Mouse (Mus musculus): ENCODE data around the gene Mical3. TPM values are rescaled to one million over a fixed set of nuclear protein-coding genes. Genes with fewer than 3 reads are reported as not detected.

The Mical3 gene
- polyA plus RNA-seq, 1 experiment from 2014 or later: 18.0 TPM

GRCm38 (mm10) chr6:121096862-121097261, 33.9 kb downstream of the Mical3 start:
- Histone ChIP-seq H3K9me3 (ENCODE audit: control insufficient read depth, low read length) (no peaks in the 10 kb centered on the region), H3K4me3 (ENCODE audit: low read depth, low read length) (no peak overlapping the region), H3K4me2 (ENCODE audit: low read depth, low read length, severe bottlenecking) (no peak overlapping the region), H3K9ac (ENCODE audit: low read length) (no peak overlapping the region), H3K4me1 (replicated peaks; ENCODE audit: control insufficient read depth, insufficient read depth, low read length) (no peaks in the 10 kb centered on the region), H3K27me3 (ENCODE audit: control insufficient read depth, insufficient read depth, low read length) (no peaks in the 10 kb centered on the region), H3K36me3 (ENCODE audit: control insufficient read depth, insufficient read depth, low read length) (no peaks in the 10 kb centered on the region), H3K27ac (ENCODE audit: low read depth, low read length) (no peak overlapping the region)
- ATAC-seq (replicated peaks; ENCODE audit: low FRiP score) (no peak), DNase-seq (ENCODE audit: low spot score) (no peak)
- 92% methylated on average over 8 of the region's 8 CpGs for whole genome bisulfite sequencing

- H3K4me1 ChIP-seq (replicated peaks; ENCODE audit: control insufficient read depth, insufficient read depth, low read length): no peaks in the 10 kb centered on the region
- DNase-seq (ENCODE audit: low spot score) (no peak), ATAC-seq (replicated peaks; ENCODE audit: low FRiP score) (no peak)
- H3K27ac ChIP-seq (ENCODE audit: low read depth, low read length): no peak overlapping the region
- H3K4me2 ChIP-seq (ENCODE audit: low read depth, low read length, severe bottlenecking): no peak overlapping the region
- WGBS: 91% methylated on average over 8 of the region's 8 CpGs
- no peak overlapping the region for H3K4me3 ChIP-seq (ENCODE audit: low read depth, low read length)
- no peak overlapping the region for H3K9ac ChIP-seq (ENCODE audit: low read length)
- H3K27me3 ChIP-seq (ENCODE audit: control insufficient read depth, insufficient read depth, low read length): no peaks in the 10 kb centered on the region
- H3K9me3 ChIP-seq (ENCODE audit: control insufficient read depth, low read length): no peaks in the 10 kb centered on the region
- H3K36me3 ChIP-seq (ENCODE audit: control insufficient read depth, insufficient read depth, low read length): no peaks in the 10 kb centered on the region
Measured at GRCm38 (mm10) chr6:121096390-121096789, 34.4 kb downstream of the Mical3 start.

- Histone ChIP-seq H3K4me3 (ENCODE audit: low read depth, low read length) (no peak overlapping the region), H3K9ac (ENCODE audit: low read length) (no peak overlapping the region), H3K36me3 (ENCODE audit: control insufficient read depth, insufficient read depth, low read length) (no peaks in the 10 kb centered on the region), H3K27ac (ENCODE audit: low read depth, low read length) (no peak overlapping the region), H3K27me3 (ENCODE audit: control insufficient read depth, insufficient read depth, low read length) (no peaks in the 10 kb centered on the region), H3K4me2 (ENCODE audit: low read depth, low read length, severe bottlenecking) (no peak overlapping the region), H3K9me3 (ENCODE audit: control insufficient read depth, low read length) (no peaks in the 10 kb centered on the region), H3K4me1 (replicated peaks; ENCODE audit: control insufficient read depth, insufficient read depth, low read length) (no peaks in the 10 kb centered on the region)
- no peak for DNase-seq (ENCODE audit: low spot score)
- no peak for ATAC-seq (replicated peaks; ENCODE audit: low FRiP score)
- WGBS: 90% methylated on average over 8 of the region's 8 CpGs
Measured at GRCm38 (mm10) chr6:121093662-121094408, 37.0 kb downstream of the Mical3 start.

DNA sequence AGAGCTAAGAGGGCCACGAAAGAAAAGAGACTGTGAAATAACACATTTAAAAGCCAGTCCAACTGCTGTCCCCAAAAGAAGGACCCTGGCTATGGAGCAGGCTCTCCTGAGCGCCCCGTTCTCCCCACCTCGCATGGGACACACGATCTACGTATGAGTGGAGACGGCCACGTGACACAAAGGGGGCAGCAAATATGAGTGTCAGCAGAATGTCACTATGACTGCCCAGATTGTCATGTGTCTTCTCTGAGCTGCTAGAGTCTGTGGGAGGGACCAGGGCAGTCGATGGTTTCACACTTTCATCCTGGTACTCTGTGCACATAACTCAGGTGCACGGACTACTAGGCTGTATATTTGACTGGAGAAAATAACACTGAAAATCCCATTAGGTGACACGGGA, 40.0 kb downstream of the Mical3 start:
- DNase-seq (ENCODE audit: low spot score) (no peak), ATAC-seq (replicated peaks; ENCODE audit: low FRiP score) (no peak)
- no peak overlapping the region for H3K9ac ChIP-seq (ENCODE audit: low read length)
- 96% methylated on average over 11 of the region's 11 CpGs for WGBS
- H3K4me3 ChIP-seq (ENCODE audit: low read depth, low read length): no peak overlapping the region
- no peaks in the 10 kb centered on the region for H3K36me3 ChIP-seq (ENCODE audit: control insufficient read depth, insufficient read depth, low read length)
- H3K9me3 ChIP-seq (ENCODE audit: control insufficient read depth, low read length): no peaks in the 10 kb centered on the region
- H3K4me1 ChIP-seq (replicated peaks; ENCODE audit: control insufficient read depth, insufficient read depth, low read length): no peaks in the 10 kb centered on the region
- no peaks in the 10 kb centered on the region for H3K27me3 ChIP-seq (ENCODE audit: control insufficient read depth, insufficient read depth, low read length)
- H3K27ac ChIP-seq (ENCODE audit: low read depth, low read length): no peak overlapping the region
- no peak overlapping the region for H3K4me2 ChIP-seq (ENCODE audit: low read depth, low read length, severe bottlenecking)

- ATAC-seq (replicated peaks; ENCODE audit: low FRiP score) (no peak), DNase-seq (ENCODE audit: low spot score) (no peak)
- no peak overlapping the region for H3K4me3 ChIP-seq (ENCODE audit: low read depth, low read length)
- no peak overlapping the region for H3K27ac ChIP-seq (ENCODE audit: low read depth, low read length)
- no peaks in the 10 kb centered on the region for H3K36me3 ChIP-seq (ENCODE audit: control insufficient read depth, insufficient read depth, low read length)
- no peak overlapping the region for H3K4me2 ChIP-seq (ENCODE audit: low read depth, low read length, severe bottlenecking)
- 81% methylated on average over 22 of the region's 22 CpGs for WGBS
- no peaks in the 10 kb centered on the region for H3K27me3 ChIP-seq (ENCODE audit: control insufficient read depth, insufficient read depth, low read length)
- H3K9ac ChIP-seq (ENCODE audit: low read length): no peak overlapping the region
- H3K4me1 ChIP-seq (replicated peaks; ENCODE audit: control insufficient read depth, insufficient read depth, low read length): no peaks in the 10 kb centered on the region
- H3K9me3 ChIP-seq (ENCODE audit: control insufficient read depth, low read length): no peaks in the 10 kb centered on the region
Measured at GRCm38 (mm10) chr6:121087586-121088245, 43.1 kb downstream of the Mical3 start.

DNA sequence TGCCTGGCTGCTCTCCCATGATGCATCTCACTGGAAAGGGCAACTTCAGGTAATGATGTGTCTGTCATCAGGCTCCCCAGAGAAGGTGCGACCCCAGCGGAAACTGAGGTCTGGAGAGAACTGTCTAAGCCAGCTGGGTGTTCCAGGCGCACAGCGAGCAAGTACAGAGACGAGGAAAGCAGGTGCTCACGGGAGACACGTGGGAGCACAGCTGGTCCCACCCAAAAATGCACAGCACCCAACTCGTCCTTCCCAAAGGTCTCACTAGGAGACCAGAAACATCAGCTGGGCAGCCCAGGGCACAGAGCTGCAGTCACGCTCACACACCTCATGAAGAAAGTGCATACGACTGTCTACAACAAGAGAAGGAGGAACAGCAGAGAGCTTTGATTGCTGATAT, 43.7 kb downstream of the Mical3 start:
- no peak for ATAC-seq (replicated peaks; ENCODE audit: low FRiP score)

DNA sequence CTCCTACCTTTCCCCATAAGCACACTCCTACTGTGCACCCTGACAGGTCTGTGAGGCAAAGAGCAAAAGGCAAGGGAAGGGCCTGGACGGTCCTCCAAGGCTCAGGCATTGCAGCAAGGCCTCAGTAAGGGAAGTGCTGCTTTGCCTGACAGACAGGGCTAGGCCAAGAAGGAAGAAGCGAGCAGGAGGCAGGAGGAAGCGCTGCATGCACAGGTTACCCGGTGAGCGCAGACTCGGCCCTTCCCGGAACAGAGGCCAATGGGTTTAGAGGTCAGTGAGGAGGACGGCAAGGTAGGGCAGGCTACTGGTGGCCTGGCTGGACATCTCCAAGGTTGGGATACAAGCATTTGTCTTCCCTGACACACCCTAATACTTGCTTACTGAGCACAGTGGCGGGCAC, 44.6 kb downstream of the Mical3 start:
- no peaks in the 10 kb centered on the region for H3K9me3 ChIP-seq (ENCODE audit: control insufficient read depth, low read length)
- no peak overlapping the region for H3K4me2 ChIP-seq (ENCODE audit: low read depth, low read length, severe bottlenecking)
- no peak overlapping the region for H3K27ac ChIP-seq (ENCODE audit: low read depth, low read length)
- no peaks in the 10 kb centered on the region for H3K36me3 ChIP-seq (ENCODE audit: control insufficient read depth, insufficient read depth, low read length)
- no peak for ATAC-seq (replicated peaks; ENCODE audit: low FRiP score)
- H3K4me1 ChIP-seq (replicated peaks; ENCODE audit: control insufficient read depth, insufficient read depth, low read length): no peaks in the 10 kb centered on the region; the same call in 1 of the 2 replicates
- H3K27me3 ChIP-seq (ENCODE audit: control insufficient read depth, insufficient read depth, low read length): no peaks in the 10 kb centered on the region
- H3K4me3 ChIP-seq (ENCODE audit: low read depth, low read length): no peak overlapping the region
- WGBS: 86% methylated on average over 9 of the region's 9 CpGs
- H3K9ac ChIP-seq (ENCODE audit: low read length): no peak overlapping the region
- DNase-seq (ENCODE audit: low spot score): no peak

More for the DNA sequence above, 43.7 kb downstream of the Mical3 start:
- Histone ChIP-seq H3K27me3 (ENCODE audit: control insufficient read depth, insufficient read depth, low read length) (no peaks in the 10 kb centered on the region), H3K4me3 (ENCODE audit: low read depth, low read length) (no peak overlapping the region), H3K27ac (ENCODE audit: low read depth, low read length) (no peak overlapping the region), H3K4me1 (replicated peaks; ENCODE audit: control insufficient read depth, insufficient read depth, low read length) (no peaks in the 10 kb centered on the region), H3K36me3 (ENCODE audit: control insufficient read depth, insufficient read depth, low read length) (no peaks in the 10 kb centered on the region), H3K9ac (ENCODE audit: low read length) (no peak overlapping the region), H3K9me3 (ENCODE audit: control insufficient read depth, low read length) (no peaks in the 10 kb centered on the region), H3K4me2 (ENCODE audit: low read depth, low read length, severe bottlenecking) (no peak overlapping the region)
- no peak for DNase-seq (ENCODE audit: low spot score)
- WGBS: 82% methylated on average over 10 of the region's 10 CpGs

- Histone ChIP-seq H3K9me3 (ENCODE audit: control insufficient read depth, low read length) (no peaks in the 10 kb centered on the region), H3K4me3 (ENCODE audit: low read depth, low read length) (no peak overlapping the region), H3K36me3 (ENCODE audit: control insufficient read depth, insufficient read depth, low read length) (no peaks in the 10 kb centered on the region), H3K4me2 (ENCODE audit: low read depth, low read length, severe bottlenecking) (no peak overlapping the region), H3K4me1 (replicated peaks; ENCODE audit: control insufficient read depth, insufficient read depth, low read length) (no peaks in the 10 kb centered on the region; the same call in 1 of the 2 replicates), H3K27ac (ENCODE audit: low read depth, low read length) (no peak overlapping the region), H3K27me3 (ENCODE audit: control insufficient read depth, insufficient read depth, low read length) (no peaks in the 10 kb centered on the region), H3K9ac (ENCODE audit: low read length) (no peak overlapping the region)
- DNase-seq (ENCODE audit: low spot score) (no peak), ATAC-seq (replicated peaks; ENCODE audit: low FRiP score) (no peak)
- 86% methylated on average over 6 of the region's 6 CpGs for WGBS
Measured at GRCm38 (mm10) chr6:121084050-121084480, 46.7 kb downstream of the Mical3 start.

DNA sequence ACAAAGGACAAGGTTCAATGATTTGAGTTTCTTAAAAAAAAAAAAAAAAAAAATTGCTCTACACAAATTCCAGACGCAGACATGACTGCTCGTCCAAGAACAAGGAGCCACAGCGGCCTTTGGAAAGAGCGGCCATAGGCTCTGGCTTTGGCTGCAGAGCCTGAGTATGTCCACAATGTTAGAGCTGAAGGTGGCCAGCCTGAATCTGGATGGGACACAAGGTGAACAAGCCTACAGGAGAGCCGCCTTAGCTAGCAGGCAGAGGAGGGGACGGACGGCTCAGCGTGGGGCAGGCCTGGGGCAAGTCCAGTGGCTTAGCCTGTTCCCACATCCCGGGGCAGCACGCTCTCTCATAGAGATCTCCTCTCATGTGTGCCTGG, 48.7 kb downstream of the Mical3 start:
- 89% methylated on average over 10 of the region's 10 CpGs for WGBS
- H3K36me3 ChIP-seq (ENCODE audit: control insufficient read depth, insufficient read depth, low read length): no peaks in the 10 kb centered on the region
- no peaks in the 10 kb centered on the region; the same call in 1 of the 2 replicates for H3K4me1 ChIP-seq (replicated peaks; ENCODE audit: control insufficient read depth, insufficient read depth, low read length)
- H3K4me2 ChIP-seq (ENCODE audit: low read depth, low read length, severe bottlenecking): no peak overlapping the region
- H3K4me3 ChIP-seq (ENCODE audit: low read depth, low read length): no peak overlapping the region
- ATAC-seq (replicated peaks; ENCODE audit: low FRiP score) (no peak), DNase-seq (ENCODE audit: low spot score) (no peak)
- H3K27ac ChIP-seq (ENCODE audit: low read depth, low read length): no peak overlapping the region
- H3K9me3 ChIP-seq (ENCODE audit: control insufficient read depth, low read length): no peaks in the 10 kb centered on the region
- no peak overlapping the region for H3K9ac ChIP-seq (ENCODE audit: low read length)
- no peaks in the 10 kb centered on the region for H3K27me3 ChIP-seq (ENCODE audit: control insufficient read depth, insufficient read depth, low read length)

Data from forebrain, embryonic 11.5 days (tissue).